Mouse (Mus musculus): Measurements from ENCODE around the gene Myrfl. TPM values are rescaled to one million over a fixed set of nuclear protein-coding genes. Genes with fewer than 3 reads are reported as not detected.
A peak's percentile ranks its signal among the peaks of the same experiment; 100 is the strongest.

The Myrfl gene
- polyA plus RNA-seq (2021): 0.06 TPM

- in situ Hi-C loops (cut with MboI; ENCODE audit: low pct_unique_long_range_greater_than_20kb): loop anchor here (25.0 kb wide), 1 partner anchor 559 kb away; no protein-coding TSS in a partner anchor
- H3K27me3 ChIP-seq: no peaks in the 10 kb centered on the region
- CTCF ChIA-PET: interaction anchor here (1.4 to 1.7 kb wide), 2 partner anchors 24 to 567 kb away, joined by 3 to 4 read pairs; no protein-coding TSS in a partner anchor
- POLR2A ChIA-PET: interaction anchor here (0.6 to 0.8 kb wide), 2 partner anchors 100 to 494 kb away, joined by 3 read pairs; no protein-coding TSS in a partner anchor
- DNase-seq (ENCODE audit: low read depth, low spot score) (no peak), ATAC-seq (no peak)
- TF ChIP-seq CTCF (IDR thresholded peaks at IDR 0.05): no peak
These were observed at the start of gene Myrfl for GRCm38 (mm10) chr10:116896336-116897177. TSS of gene Myrfl (minus strand) at chr10:116896919.

- DNase-seq (ENCODE audit: low read depth, low spot score) (no peak), ATAC-seq (no peak)
- no peaks in the 10 kb centered on the region for H3K27me3 ChIP-seq
- TF ChIP-seq CTCF (IDR thresholded peaks at IDR 0.05): no peak
- ChIA-PET POLR2A (interaction anchor here (0.5 to 0.6 kb wide), 2 partner anchors 371 to 757 kb away, joined by 3 to 4 read pairs; no protein-coding TSS in a partner anchor), CTCF (interaction anchor here (1.1 to 3.3 kb wide), 9 partner anchors 11 to 94 kb away, joined by 3 to 11 read pairs (median 4); no protein-coding TSS in a partner anchor)
- in situ Hi-C loops (cut with MboI; ENCODE audit: low pct_unique_long_range_greater_than_20kb): loop anchor here (5.0 to 25.0 kb wide), 2 partner anchors 82 to 267 kb away; partner anchors contain the start of gene Yeats4
These were observed 48.2 kb upstream of the Myrfl start for GRCm38 (mm10) chr10:116944940-116945339.

GRCm38 (mm10) chr10:116944144-116944543 lies 47.4 kb upstream of the Myrfl start:
- TF ChIP-seq CTCF (IDR thresholded peaks at IDR 0.05): peak; percentile 72
- no peaks in the 10 kb centered on the region for H3K27me3 ChIP-seq
- ChIA-PET CTCF (interaction anchor here (0.8 to 2.5 kb wide), 10 partner anchors 10 to 95 kb away, joined by 3 to 7 read pairs (median 4); no protein-coding TSS in a partner anchor), POLR2A (interaction anchor here (0.5 to 0.6 kb wide), 2 partner anchors 371 to 758 kb away, joined by 3 to 4 read pairs; no protein-coding TSS in a partner anchor)
- in situ Hi-C loops (cut with MboI; ENCODE audit: low pct_unique_long_range_greater_than_20kb): loop anchor here (25.0 kb wide), 1 partner anchor 268 kb away; the partner anchor contains the start of gene Yeats4
- DNase-seq (ENCODE audit: low read depth, low spot score): no peak
- no peak for ATAC-seq

GRCm38 (mm10) chr10:116943025-116943424 lies 46.3 kb upstream of the Myrfl start:
- in situ Hi-C loops (cut with MboI; ENCODE audit: low pct_unique_long_range_greater_than_20kb): loop anchor here (25.0 kb wide), 1 partner anchor 269 kb away; the partner anchor contains the start of gene Yeats4
- ATAC-seq (no peak), DNase-seq (ENCODE audit: low read depth, low spot score) (no peak)
- POLR2A ChIA-PET: no interaction called here
- CTCF ChIA-PET: interaction anchor here (1.1 to 1.8 kb wide), 2 partner anchors 12 to 23 kb away, joined by 3 to 5 read pairs; no protein-coding TSS in a partner anchor
- TF ChIP-seq CTCF (IDR thresholded peaks at IDR 0.05): peak; percentile 63
- no peaks in the 10 kb centered on the region for H3K27me3 ChIP-seq

GRCm38 (mm10) chr10:116935028-116935427 lies 38.3 kb upstream of the Myrfl start:
- POLR2A ChIA-PET: no interaction called here
- in situ Hi-C loops (cut with MboI; ENCODE audit: low pct_unique_long_range_greater_than_20kb): loop anchor here (25.0 kb wide), 1 partner anchor 277 kb away; the partner anchor contains the start of gene Yeats4
- TF ChIP-seq CTCF (IDR thresholded peaks at IDR 0.05): no peak
- no peak for ATAC-seq
- CTCF ChIA-PET: interaction anchor here (0.9 to 2.1 kb wide), 5 partner anchors 10 to 99 kb away, joined by 3 to 7 read pairs (median 3); no protein-coding TSS in a partner anchor
- DNase-seq (ENCODE audit: low read depth, low spot score): no peak
- no peaks in the 10 kb centered on the region for H3K27me3 ChIP-seq

GRCm38 (mm10) chr10:116933794-116934193 lies 37.1 kb upstream of the Myrfl start:
- CTCF ChIA-PET: interaction anchor here (1.0 to 2.1 kb wide), 3 partner anchors 8 to 11 kb away, joined by 3 to 7 read pairs (median 4); no protein-coding TSS in a partner anchor
- in situ Hi-C loops (cut with MboI; ENCODE audit: low pct_unique_long_range_greater_than_20kb): loop anchor here (25.0 kb wide), 1 partner anchor 279 kb away; the partner anchor contains the start of gene Yeats4
- no peak for ATAC-seq
- POLR2A ChIA-PET: no interaction called here
- H3K27me3 ChIP-seq: no peaks in the 10 kb centered on the region
- TF ChIP-seq CTCF (IDR thresholded peaks at IDR 0.05): no peak
- DNase-seq (ENCODE audit: low read depth, low spot score): no peak

- no peak for TF ChIP-seq CTCF (IDR thresholded peaks at IDR 0.05)
- no peak for DNase-seq (ENCODE audit: low read depth, low spot score)
- CTCF ChIA-PET: no interaction called here
- POLR2A ChIA-PET: no interaction called here
- no peak for ATAC-seq
- in situ Hi-C loops (cut with MboI; ENCODE audit: low pct_unique_long_range_greater_than_20kb): loop anchor here (25.0 kb wide), 1 partner anchor 280 kb away; the partner anchor contains the start of gene Yeats4
- no peaks in the 10 kb centered on the region for H3K27me3 ChIP-seq
These were observed 35.7 kb upstream of the Myrfl start for GRCm38 (mm10) chr10:116932418-116932817.

- peak; percentile 26 for ATAC-seq
- no peak for DNase-seq (ENCODE audit: low read depth, low spot score)
- POLR2A ChIA-PET: no interaction called here
- CTCF ChIA-PET: interaction anchor here (0.7 kb wide), 1 partner anchor 17 kb away, joined by 3 read pairs; no protein-coding TSS in a partner anchor
- no peak for TF ChIP-seq CTCF (IDR thresholded peaks at IDR 0.05)
- in situ Hi-C loops (cut with MboI; ENCODE audit: low pct_unique_long_range_greater_than_20kb): loop anchor here (25.0 kb wide), 1 partner anchor 281 kb away; the partner anchor contains the start of gene Yeats4
- no peaks in the 10 kb centered on the region for H3K27me3 ChIP-seq
These were observed 34.9 kb upstream of the Myrfl start for GRCm38 (mm10) chr10:116931497-116932179.

GRCm38 (mm10) chr10:116930936-116931335 lies 34.2 kb upstream of the Myrfl start:
- no peak for DNase-seq (ENCODE audit: low read depth, low spot score)
- CTCF ChIA-PET: interaction anchor here (0.7 kb wide), 2 partner anchors 12 to 18 kb away, joined by 3 read pairs; no protein-coding TSS in a partner anchor
- H3K27me3 ChIP-seq: no peaks in the 10 kb centered on the region
- ATAC-seq: no peak
- POLR2A ChIA-PET: no interaction called here
- in situ Hi-C loops (cut with MboI; ENCODE audit: low pct_unique_long_range_greater_than_20kb): loop anchor here (25.0 kb wide), 1 partner anchor 281 kb away; the partner anchor contains the start of gene Yeats4
- TF ChIP-seq CTCF (IDR thresholded peaks at IDR 0.05): no peak

Data from Patski (cell line).